Mouse (Mus musculus) brain, embryonic 14.5 days (tissue): ENCODE results near the gene Ell.

Source experiments
- CTCF ChIP-seq: fragments of 200-500 bp; IDR thresholded peaks from 2 replicates; pipeline ENCODE4 v1.5.1; 2012; ENCODE audit warnings: inconsistent platforms, mild to moderate bottlenecking, moderate library complexity, borderline replicate concordance; ENCODE audit not compliant: insufficient read depth, insufficient read length; ENCODE audit errors: extremely low read depth
- POLR2A ChIP-seq: fragments of 200-500 bp; IDR thresholded peaks from 2 replicates; pipeline ENCODE4 v1.6.1; 2012; ENCODE audit warnings: mild to moderate bottlenecking, inconsistent platforms, borderline replicate concordance; ENCODE audit not compliant: poor library complexity, insufficient read depth, insufficient read length, severe bottlenecking; ENCODE audit errors: extremely low read depth

GRCm38 (mm10) chr8:70549412-70550184, 10.3 kb downstream of the Ell start:
- no peak for TF ChIP-seq CTCF
- no peak for TF ChIP-seq POLR2A
